Mouse (Mus musculus) kidney, adult 18-20 months (tissue): ENCODE data around the gene Acad8.

Source experiments
- DNase-seq: peaks from one replicate; pipeline ENCODE4 v3.0.0; 2021

Gene Acad8

GRCm38 (mm10) chr9:26978776-26979175, 20.6 kb downstream of the Acad8 start:
- DNase-seq: no peak

- DNase-seq: no peak
Measured at GRCm38 (mm10) chr9:26977754-26978153, 21.6 kb downstream of the Acad8 start.

- no peak for DNase-seq
Measured at GRCm38 (mm10) chr9:26947790-26948189, 51.6 kb downstream of the Acad8 start.

GRCm38 (mm10) chr9:26924146-26924545, 75.2 kb downstream of the Acad8 start:
- peak; percentile 40 for DNase-seq
